Mouse (Mus musculus) G1E (cell line): ENCODE data around the gene Pdpn.

Experiments
- CTCF ChIP-seq: IDR thresholded peaks from 2 replicates; pipeline ENCODE4 v1.5.1; 2012; ENCODE audit warnings: low read depth, low read length, inconsistent platforms, mixed read lengths
- GATA1 ChIP-seq: IDR thresholded peaks from 2 replicates; pipeline ENCODE4 v1.6.1; 2012; ENCODE audit warnings: borderline replicate concordance, low read length, inconsistent platforms, mixed read lengths

DNA sequence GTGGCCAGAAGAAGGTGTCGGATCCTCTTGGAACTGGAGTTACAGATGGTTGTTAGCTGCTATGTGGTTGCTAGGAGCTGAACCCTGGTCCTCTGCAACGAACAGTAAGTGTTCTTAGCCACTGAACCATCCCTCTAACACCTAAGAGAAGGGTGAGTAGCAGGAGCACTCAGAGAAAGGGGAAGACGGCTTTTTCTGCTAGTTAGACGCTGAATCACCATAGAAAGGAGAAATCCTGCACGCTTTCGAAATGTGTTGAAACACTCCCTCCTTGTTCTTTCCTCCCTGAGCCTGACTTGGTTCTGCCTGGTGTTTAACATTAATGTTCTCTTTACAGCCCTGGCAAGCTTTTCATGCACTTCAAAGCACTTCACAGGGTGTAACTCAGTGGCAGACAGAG lies 27.8 kb downstream of the Pdpn start:
- TF ChIP-seq CTCF (no peak), GATA1 (no peak)
